Mouse (Mus musculus): ENCODE results near the gene Pde10a.

Gene Pde10a

DNA sequence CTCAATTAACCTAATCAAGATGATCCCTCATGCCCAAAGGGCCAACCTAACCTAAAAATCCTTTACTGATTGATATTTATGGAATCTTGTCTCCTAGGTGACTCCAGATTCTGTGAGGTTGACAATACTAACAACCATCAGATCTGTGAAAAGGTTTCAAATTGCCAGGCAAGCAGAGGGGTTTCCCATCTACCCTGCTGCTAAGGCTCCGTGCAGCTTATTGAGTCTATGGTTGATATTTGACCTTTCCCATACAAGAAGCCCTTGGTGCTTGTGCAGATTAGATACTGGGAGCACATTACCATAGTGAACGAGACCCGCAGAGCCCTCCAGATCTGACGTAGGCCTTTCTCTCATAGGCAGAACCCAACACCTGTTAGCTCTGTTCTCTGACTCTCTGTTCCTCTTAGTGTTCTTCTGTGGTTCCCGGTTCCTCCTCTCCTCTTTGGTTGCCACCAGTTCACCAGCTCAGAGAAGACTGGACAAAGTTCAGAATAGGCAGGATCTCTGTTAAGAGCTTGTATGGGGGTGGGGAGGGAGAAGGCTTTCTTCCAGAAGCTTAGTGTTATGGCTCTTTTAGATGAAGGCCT is 240.9 kb downstream of the Pde10a start:
- DNase-seq = no peak

DNA sequence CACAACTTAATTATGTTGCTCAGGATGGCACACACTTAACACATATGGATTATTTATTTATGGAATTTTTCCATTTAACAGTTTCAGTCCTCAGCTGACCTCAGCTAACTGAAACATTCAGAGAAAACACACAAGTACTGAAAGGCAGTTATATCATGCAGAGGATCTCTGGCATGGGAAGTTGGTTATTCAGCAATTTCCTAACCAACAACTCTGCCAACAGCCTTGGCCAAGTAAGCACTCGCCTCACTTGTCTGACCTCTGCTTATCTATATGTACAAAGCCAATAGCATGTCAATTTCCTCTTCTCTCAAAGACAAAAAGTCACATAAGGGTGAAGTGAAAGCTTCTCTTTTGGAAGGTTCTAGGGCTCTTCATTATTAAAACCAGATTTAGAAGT is 244.0 kb downstream of the Pde10a start:
- no peak for DNase-seq

DNA sequence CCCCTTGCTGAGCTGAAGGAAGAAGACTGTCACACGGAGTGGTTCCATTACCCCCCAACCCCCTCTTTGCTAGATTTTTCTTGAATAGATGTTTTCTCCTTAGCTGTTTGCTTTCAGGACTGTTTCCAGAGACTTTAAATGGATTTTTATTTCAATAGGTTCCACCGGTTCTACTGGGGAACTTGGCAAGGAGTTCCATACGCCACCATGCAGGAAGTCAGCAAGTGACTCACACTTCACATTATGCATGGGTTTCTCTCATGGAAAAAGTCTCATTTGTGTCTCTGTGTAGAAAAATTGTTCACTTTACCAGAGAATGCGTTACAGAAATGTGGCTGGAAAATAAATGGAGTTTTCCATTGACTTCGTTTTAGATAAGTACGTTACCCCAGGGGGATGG is 248.2 kb downstream of the Pde10a start:
- peak in 1 of 2 experiments; percentile 26 for DNase-seq

DNA sequence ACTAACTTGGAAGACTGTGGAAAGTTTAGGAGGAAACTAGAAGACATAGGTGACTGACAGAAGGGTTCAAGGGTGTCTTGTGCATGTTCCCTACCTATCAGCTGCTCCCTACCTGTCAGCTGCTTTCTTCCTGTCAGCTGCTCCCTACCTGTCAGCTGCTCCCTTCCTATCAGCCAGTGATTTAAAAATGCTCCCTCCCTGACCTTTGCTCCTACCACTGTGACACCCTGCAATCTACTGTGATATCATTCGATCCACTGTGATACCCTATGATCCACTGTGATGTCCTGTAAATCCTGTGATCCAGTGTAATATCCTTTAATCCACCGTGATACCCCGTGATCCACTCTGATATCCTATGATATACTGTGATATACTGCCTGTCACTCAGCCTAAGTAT is 249.1 kb downstream of the Pde10a start:
- DNase-seq = no peak

DNA sequence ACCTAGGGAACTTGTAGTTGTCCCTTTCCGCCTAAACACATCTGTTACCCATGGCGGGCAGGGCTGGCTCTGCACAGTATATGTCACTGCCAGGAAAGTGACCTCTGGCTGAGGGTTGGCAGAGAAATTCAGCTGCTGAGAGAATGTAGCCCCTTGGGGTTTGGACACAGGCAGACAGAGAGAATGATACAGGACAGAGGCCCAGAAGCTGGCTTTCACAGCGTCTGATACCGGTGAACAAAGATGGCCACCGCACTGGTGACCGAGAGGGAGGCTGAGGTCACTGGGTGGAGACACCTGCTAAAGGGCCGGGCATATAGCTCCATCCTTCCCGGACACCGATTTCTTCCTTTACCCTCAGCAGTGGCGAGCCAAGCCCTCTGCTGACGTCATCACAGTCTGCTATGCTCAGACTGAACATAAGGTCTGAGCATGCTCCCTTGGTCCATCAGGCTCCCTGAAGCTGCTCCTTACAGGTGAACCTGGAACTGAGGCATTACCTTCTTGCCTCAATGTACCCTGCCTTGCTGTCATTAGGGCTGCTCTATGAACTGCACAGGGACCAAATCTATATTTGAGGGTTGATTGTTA is 250.5 kb downstream of the Pde10a start:
- DNase-seq = peak; percentile 27 to 48

DNA sequence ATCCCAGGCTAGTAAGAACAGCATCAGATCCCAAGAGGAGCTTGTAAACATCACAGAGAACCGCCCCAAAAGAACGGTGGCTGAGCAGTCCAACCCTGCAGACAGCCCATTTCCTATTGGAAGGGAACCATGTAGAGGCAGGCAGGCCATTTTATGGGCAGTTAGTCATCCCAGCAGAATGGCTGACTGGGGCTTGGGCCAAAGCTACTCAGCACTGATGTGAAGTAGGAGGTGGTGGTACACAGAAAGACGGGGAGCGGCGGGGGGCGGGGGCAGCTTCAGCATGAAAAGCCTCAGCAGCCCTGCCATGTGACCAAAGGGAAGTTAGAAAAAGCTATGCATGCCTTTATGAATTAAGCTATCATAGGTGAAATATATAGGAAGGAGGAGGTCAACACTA is 252.5 kb downstream of the Pde10a start:
- DNase-seq = peak; percentile 21 to 35

DNA sequence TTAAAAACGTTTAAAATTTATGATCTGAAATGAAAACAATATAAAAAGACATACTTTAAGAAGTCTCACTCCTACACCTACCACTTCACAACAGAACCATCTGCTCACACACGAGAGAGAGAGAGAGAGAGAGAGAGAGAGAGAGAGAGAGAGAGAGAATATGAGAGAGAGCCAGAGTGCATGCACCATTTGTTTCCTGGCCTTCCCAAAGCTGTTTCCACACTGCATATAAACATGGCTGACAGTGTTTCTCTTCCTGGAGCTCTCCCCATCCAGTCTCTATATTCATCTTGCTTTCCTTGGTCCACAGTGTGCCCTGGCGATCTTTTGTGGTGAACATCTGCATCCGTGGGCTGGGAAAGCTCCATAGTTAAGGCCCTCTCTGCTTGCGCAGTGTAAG is 253.7 kb downstream of the Pde10a start:
- no peak for DNase-seq

DNA sequence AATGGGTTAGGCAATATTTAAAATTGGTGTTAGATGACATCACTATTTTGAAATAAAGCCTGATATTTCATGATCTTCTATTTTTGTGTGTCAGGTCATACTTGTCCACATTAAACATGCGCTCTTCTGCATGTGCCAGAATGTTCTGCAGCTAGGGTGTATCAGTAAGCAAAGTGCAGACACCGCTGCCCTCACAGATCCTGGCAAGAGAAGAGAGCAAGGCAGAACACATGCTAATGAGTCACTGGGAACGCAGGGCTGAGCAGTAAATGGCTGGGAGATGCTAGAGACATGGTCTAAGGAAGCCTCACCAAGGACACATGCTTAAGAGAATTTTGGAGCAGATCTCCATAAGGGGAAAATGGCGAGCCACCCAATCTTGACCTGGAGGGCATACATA is 255.3 kb downstream of the Pde10a start:
- DNase-seq = no peak

DNA sequence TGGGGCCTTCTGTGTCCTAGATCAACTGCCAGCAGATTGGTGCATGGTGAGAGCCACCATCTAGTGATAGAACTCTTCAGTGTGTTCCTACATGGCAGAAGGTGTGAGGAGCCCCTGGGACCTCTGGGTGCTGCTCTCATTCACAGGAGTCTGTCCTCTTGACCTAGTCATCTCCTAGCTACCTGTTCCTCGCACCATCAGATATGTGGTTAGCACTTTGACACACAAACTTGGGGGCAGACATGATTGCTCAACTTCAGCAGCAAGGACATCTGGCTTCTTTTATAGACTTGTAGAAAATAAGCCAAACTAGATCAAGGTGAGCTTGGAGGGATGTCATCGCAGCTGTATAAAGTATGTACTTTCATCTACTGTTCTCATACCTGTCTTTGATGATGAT is 255.9 kb downstream of the Pde10a start:
- no peak for DNase-seq

DNA sequence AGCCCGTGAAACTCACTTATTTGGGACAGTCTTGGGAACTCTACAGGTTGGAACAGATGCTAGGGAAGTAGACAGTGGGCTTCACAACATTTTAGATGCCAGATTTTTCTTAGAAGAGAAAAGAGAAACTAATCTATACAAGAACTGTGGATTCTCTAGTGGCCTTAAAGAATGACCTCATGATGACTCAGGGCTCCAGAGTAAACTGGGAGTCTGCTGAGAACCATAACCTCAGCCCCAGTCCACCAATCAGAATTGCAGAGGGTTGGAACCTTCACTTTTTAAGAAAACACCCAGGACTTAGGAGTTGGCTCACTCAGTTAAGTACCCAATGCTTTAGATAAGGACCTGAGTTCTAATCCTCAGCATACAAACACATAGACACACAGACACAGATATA is 256.4 kb downstream of the Pde10a start:
- no peak for DNase-seq

DNA sequence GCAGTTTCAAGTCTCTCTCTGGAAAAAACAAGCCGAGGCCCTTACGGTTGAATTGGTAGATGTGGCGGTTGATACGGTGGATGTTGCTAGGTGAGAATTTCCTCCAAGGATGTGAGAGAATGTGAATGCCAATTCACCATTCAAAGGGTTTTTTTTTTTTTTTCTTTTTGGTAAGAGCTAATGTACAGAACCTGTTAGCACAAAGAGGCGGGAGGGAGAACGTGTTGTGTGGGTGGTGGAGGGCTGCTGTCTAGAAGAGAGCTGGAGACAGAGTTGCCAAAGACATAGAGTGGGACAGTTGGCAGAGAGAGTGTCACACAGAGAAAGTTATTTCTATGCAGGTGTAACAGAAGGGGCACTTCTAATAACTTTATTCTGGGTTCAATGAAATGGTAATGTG is 260.7 kb downstream of the Pde10a start:
- DNase-seq = no peak

DNA sequence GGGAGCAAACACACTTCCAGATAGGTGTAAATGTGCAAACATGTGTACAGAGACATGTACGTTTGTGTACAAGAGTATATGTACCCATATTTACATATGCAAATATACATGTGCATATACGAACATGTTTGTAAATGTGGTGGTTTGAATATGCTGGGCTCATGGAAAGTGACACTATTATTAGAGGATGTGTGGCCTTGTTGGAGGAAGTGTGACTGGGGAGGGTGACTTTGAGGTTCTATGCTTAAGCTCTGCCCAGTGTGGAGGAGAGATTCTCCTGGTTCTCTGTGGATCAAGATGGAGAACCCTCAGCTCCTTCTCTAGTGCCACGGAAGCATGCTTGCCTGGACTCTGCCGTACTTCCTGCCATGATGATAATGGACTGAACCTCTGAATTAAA is 261.3 kb downstream of the Pde10a start:
- DNase-seq = no peak

DNA sequence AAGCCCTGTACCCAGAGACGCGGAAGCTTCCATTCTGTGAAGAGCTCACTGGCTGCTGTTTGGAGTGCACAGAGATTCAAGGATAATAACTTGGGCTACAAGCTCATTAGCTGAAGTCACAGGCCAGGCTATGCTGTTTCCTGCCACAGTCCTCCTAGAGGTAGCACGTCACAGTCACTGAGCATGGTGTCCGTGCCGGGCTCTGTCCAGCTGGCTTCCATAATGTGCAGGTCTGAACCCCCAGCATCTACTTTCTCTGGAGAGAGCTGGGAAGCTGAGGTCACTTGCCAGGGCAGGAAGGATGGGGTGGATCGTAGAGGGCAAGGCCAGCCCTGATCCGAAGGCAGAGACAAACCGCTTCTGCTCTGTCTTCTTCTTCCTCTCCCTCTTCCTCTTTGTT is 262.6 kb downstream of the Pde10a start:
- DNase-seq = no peak

DNA sequence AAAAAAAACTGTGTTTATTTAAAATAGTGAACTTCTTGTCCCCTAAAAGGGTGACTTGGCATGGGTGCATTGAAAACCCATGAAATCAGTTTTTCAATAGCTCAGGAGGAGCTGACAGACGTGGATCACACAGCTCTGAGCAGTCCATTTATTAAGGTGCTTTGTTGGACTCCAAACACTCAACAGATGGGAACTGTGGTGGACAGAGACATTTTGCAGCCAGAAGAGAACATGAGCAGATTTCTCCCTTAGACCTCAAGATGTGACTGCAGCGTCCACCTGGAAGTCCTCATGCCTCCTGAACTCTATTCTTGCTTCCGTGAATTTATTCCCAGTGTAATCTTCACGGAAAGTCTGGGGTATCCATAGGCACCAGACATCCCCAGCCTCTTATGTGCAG is 266.4 kb downstream of the Pde10a start:
- DNase-seq = peak in 1 of 2 experiments; percentile 41

DNA sequence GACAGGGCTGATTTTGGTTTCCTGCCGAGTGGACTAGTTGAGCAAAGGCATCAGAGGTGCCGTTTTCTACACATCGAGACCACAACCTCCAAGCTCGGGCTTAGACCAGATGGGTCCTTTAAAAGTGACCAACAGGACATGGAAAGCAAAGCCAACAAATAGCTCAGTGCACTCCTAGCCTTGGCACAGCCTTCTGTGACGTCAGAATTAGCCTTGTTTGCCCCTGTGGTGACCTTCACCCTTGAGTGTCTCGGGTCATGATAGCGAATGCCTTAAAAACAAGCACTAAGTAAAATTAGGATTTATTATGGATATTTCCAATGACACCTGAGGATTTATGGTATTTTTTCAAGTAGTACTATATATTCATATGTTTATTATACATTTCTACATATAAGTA is 267.4 kb downstream of the Pde10a start:
- no peak for DNase-seq

DNA sequence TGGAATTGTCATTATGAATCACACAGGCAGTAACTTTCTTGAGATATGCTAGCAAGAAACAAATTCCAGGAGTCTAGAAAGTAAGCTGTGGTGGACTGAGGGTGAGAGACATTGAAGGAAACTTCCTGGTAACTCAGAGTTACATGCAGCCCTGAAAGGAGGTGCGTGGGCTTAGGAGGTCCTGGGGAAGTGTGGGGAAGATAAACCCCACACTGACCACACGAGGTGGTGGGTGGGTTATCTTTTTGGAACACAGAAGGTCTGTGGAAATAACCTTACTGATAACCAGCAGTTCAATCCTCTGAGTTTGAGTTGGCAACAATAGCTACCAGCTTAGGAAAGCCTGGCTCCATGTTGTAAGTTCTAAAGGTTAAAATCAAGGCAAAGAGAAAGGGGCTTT is 272.5 kb downstream of the Pde10a start:
- no peak for DNase-seq

DNA sequence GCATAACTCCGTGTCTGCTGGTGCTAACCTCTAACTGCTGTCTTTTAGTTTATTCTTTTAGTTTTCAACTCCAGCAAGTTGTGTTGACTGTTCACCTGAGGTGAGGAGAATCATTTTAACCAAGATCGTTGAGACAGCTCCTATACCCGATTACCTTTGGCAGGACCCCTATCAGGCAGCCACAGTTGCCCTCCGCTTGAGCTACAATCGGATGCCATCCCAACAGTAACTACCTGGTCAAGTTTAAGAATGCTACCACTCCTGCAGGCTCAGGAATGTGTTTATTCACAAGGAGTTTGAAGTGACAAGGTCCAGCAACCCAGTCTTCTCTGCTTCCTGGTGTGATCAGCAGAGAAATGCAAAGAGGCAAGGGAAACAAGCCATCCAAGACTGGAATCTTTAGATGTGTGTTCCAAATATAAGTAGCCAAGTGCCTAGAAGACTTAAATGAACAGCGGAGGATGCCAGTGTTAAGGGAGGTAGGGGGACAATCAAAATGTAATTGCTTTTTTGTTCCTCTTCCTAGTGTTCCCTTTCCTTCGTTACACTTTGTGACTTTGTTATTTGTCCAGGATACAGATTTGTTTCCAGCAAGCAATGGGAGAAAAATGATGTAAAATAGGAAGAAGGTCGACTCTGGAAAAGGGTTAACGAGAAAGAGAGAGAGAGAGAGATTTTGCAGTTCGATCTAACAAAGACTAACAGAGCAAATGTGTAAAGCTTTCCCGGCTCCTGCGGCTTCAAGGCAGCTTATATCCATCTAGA is 273.5 kb downstream of the Pde10a start:
- DNase-seq = no peak

DNA sequence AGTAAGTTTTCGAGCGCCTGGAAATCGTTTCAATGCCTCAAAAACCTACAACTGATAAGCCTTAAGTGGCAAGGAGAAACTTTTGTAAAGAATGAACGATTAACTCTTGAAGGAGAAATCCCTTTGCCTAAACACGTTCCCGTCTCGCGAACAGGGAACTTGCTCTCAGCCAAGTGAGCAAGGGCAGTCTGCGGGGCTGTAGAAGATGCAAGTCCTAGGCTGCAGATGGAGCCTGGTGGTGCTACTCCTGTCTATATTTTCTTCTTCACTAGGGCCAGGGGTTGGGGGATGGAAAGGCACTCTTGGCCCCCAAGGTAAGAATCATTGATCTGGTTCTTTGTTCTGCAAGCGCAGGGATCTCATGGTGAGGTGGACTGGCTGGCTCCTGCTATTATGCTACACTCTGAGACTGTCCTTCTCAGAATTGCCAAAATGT is 274.1 kb downstream of the Pde10a start:
- no peak for DNase-seq

DNA sequence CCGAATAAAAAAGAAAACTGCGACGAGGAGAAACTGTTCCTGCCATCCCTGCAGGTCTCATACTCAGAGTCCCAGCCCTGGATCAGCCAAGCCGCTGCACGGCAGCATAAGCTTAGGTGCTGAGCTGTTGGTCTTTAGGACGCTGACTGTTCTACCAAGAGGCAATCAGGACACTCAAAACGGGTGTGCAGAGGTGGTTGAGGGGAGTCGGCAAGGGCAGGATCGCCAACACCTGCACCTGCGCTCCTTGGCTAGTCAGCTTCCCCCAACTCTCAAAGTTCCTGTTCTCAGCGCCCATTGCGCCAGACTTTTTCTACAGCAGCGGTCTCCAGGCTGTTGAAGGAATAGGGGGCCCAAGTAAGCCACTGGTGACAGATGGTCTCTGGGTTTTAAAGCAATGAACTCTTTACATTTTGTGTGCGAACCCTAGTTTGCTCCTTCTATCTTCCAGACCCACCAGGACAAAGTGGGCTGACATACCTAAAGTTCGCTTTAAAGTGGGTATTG is 274.8 kb downstream of the Pde10a start:
- DNase-seq = no peak

DNA sequence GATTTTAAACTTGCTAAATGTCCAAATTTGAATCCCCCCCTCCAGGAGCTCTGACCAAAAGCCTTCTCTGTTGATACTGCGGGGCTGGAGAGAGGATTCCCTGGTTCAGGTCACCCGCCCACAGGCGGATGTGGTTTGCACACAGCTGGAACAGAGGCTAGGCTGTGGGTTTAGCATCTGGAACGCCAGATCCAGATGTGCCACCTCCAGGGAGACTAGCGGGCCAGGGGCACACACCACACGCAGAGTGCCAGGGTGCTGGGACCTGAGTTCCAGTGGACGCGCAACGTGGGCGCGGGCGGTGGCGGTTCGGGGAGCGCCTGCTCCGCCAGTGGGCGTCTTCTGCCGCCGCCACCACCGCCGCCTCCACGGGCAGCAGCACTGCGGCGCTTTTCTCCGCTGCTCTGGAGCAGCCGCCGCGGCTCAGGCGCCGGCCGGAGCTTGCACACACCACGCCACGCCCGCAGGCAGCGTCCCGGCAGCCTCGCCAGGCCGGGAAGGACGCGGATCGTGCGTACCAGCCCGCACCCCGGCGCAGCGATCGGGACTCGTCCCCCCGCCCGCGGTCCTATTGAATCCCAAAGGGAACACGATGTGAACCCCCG is 275.4 kb downstream of the Pde10a start:
- DNase-seq = no peak

DNA sequence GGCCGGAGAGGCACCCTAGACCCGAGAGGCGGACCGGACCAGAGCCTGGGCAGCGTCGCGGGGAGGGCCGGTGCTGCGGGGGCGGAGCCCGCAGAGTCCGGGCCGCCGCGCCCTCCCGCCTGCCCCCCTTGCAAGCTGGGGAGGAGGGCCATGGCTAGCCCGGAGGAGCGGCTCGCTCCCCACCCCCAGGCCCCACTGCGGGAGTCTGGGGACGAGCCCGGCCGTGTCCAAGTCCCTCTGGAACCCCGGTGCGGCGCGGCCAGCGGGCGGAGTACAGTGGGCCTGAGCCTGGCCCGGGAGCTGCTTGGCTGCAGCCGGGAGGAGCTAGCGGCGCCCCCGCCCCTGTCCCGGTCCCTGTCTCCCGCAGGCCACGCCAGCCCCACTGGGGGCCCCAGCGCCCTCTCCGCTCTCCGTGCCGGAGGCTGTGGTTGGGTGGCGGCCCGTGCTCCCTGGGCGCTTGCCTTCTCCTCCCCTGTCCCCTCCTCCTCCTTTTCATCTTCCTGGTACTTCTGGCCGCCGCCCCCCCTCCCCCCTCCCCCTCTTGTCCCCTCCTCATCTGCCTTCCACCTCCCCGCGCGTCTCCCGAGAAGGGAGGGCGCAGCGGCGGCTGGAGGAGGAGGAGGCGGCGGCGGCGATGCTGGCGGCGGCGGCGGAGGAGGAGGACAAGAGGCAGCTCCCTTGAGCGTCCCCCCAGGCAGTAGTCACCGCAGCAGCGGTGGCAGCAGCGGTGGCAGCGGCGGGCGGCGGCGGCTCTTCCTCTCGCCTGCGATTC is 276.1 kb downstream of the Pde10a start:
- peak; percentile 67 to 68 for DNase-seq

DNA sequence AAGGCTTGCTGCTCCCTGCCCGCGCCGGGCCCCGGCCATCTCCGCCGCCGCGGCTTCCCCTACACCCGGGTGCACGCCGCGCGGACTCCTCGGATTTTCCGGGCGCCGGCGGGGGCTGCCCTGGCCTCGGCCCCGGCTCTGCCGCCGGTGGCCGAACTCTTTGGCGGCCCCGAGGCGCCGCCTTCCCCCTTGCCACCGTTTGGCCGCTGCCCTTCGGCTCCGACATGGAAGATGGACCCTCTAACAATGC is 276.6 kb downstream of the Pde10a start:
- no peak for DNase-seq

DNA sequence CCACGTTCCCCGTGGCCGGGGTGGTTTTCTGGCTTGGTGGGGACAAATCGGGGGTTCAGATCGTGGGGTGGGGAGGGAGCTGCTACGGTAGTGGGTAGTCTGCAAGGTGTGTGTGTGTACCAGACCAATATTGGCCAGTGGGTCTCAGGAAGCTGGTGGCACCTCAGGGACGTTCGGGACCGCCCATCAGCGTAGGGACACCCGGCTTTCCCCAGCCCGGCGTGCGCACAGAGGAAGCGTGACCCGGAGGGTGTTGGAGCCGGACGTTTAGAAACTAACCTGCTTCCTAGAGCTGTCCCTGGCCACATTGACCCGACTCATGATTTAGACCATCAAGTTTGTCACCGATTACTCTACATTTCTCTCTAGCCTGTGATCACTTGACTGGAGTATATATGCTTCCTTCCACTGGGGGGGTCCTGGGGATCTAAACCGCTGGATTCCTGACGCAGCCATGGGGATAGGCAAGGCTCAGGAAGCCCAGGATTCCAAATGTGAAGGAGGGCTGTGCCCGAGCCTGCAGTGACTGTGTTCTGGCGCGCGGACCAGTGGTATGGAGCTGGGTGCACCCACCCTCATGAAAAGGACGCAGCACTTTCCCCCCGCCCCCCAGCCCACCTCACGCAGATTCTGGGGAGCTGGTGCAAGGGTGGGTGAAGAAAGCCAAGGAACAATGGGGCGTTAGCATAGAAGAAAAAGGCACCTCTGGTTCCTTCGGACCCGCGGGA is 277.2 kb downstream of the Pde10a start:
- DNase-seq = no peak

Data from cerebellum, postnatal 25 days (tissue).